Mouse (Mus musculus) olfactory bulb, adult 2 months (tissue): ENCODE results near the gene Ak1. TPM values are rescaled to one million over a fixed set of nuclear protein-coding genes. Genes with fewer than 3 reads are reported as not detected.

Experiments
- H3K27ac ChIP-seq: fragments of 200-500 bp; 2 replicates; pipeline ENCODE4 v1.5.1; 2012; ENCODE audit warnings: low read depth, low read length; ENCODE audit not compliant: insufficient read depth
- H3K4me1 ChIP-seq: fragments of 200-500 bp; 2 replicates; pipeline ENCODE4 v1.6.1; 2012; ENCODE audit warnings: low read length; ENCODE audit not compliant: control insufficient read depth, insufficient read depth
- H3K4me3 ChIP-seq: fragments of 200-500 bp; 2 replicates; pipeline ENCODE4 v1.5.1; 2012; ENCODE audit warnings: mild to moderate bottlenecking, low read depth, low read length, moderate library complexity; ENCODE audit not compliant: insufficient read depth
- CTCF ChIP-seq: fragments of 200-500 bp; IDR thresholded peaks from 2 replicates; pipeline ENCODE4 v1.5.1; 2012; ENCODE audit warnings: low read depth, mild to moderate bottlenecking, low read length, moderate library complexity; ENCODE audit not compliant: insufficient read depth
- POLR2A ChIP-seq: fragments of 200-500 bp; IDR thresholded peaks from 2 replicates; pipeline ENCODE4 v1.6.1; 2012; ENCODE audit warnings: mild to moderate bottlenecking, low read depth, low read length, moderate library complexity; ENCODE audit not compliant: insufficient read depth
- WGBS: fragments of 180-500 bp; shearing (Covaris S2); methylation state at CpG from one replicate; pipeline ENCODE4 v1.1.7; 2018; 5-methylcytosine and 5-hydroxymethylcytosine counted together
- polyA plus RNA-seq: library from polyadenylated mRNA; stranded (reverse); fragments of >200 nt; gene quantifications from 2 replicates; pipeline ENCODE4 v1.2.4, GENCODE M21; 2012; ENCODE audit warnings: low replicate concordance; ENCODE audit not compliant: missing spikeins, insufficient read depth, insufficient read length

The Ak1 gene
- polyA plus RNA-seq, 1 experiment: not detected

GRCm38 (mm10) chr2:32620682-32621516 lies 659 bp upstream of the Ak1 start:
- no peak overlapping the region for H3K27ac ChIP-seq
- WGBS: 66% methylated on average over 4 of the region's 4 CpGs

GRCm38 (mm10) chr2:32624111-32624748 lies 2.7 kb downstream of the Ak1 start:
- H3K4me1 ChIP-seq: peaks cover 52% of the 10 kb centered on the region
- no peak overlapping the region for H3K27ac ChIP-seq
- H3K4me3 ChIP-seq: no peak overlapping the region
- 91% methylated on average over 5 of the region's 5 CpGs for WGBS
- TF ChIP-seq CTCF (no peak), POLR2A (no peak)

More at GRCm38 (mm10) chr2:32620682-32621516, 659 bp upstream of the Ak1 start:
- TF ChIP-seq POLR2A (no peak), CTCF (no peak)
- Histone ChIP-seq H3K4me3 (no peak overlapping the region), H3K4me1 (peaks cover 22% of the 10 kb centered on the region)

GRCm38 (mm10) chr2:32625212-32625872 lies 3.8 kb downstream of the Ak1 start:
- H3K27ac ChIP-seq: peak overlapping the region; percentile 98
- H3K4me3 ChIP-seq: peak overlapping the region; percentile 63
- TF ChIP-seq POLR2A (peak; percentile 94), CTCF (0 out of 2 replicates have a peak, but pooled peaks have one; percentile 24)
- H3K4me1 ChIP-seq: peaks cover 59% of the 10 kb centered on the region
- WGBS: 3% methylated on average over 13 of the region's 13 CpGs

GRCm38 (mm10) chr2:32625873-32626694 lies 4.5 kb downstream of the Ak1 start:
- Histone ChIP-seq H3K4me1 (peaks cover 57% of the 10 kb centered on the region), H3K4me3 (peak overlapping the region; percentile 63), H3K27ac (peak overlapping the region; percentile 98)
- WGBS: 40% methylated on average over 5 of the region's 5 CpGs
- TF ChIP-seq POLR2A (no peak), CTCF (no peak)

GRCm38 (mm10) chr2:32627266-32628043 lies 5.9 kb downstream of the Ak1 start:
- H3K4me1 ChIP-seq: peaks cover 60% of the 10 kb centered on the region
- TF ChIP-seq POLR2A (no peak), CTCF (no peak)
- H3K4me3 ChIP-seq: peak overlapping the region; percentile 63
- 63% methylated on average over 20 of the region's 20 CpGs for WGBS
- H3K27ac ChIP-seq: peak overlapping the region; percentile 98

- TF ChIP-seq POLR2A: no peak
- TF ChIP-seq CTCF: no peak
- WGBS: 57% methylated on average over 4 of the region's 4 CpGs
- H3K4me1 ChIP-seq: peaks cover 61% of the 10 kb centered on the region
- H3K27ac ChIP-seq: peak overlapping the region; percentile 56
- H3K4me3 ChIP-seq: peak overlapping the region; percentile 63
These were observed 6.5 kb downstream of the Ak1 start for GRCm38 (mm10) chr2:32628044-32628550.

DNA sequence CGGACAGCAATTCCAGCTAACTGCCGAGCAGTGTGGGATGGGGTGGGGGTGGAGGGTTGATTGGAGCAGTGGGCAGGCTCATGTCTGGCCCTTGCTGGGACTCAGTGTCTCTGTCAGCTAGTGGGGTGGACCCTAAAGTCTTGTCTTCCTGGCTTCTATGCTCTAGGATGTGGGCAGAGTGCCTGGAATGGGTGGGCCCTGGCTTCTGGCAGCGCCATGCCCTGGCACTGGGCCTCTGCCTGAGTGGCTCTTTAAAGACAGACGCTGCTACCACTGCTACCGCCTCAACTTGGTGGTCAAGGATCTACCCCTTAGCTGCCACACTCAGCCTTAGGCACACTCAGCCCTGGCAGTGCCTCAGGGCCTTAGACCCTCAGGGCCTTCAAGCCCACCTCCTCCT lies 7.2 kb downstream of the Ak1 start:
- TF ChIP-seq POLR2A: no peak
- TF ChIP-seq CTCF: no peak
- Histone ChIP-seq H3K4me1 (peaks cover 68% of the 10 kb centered on the region), H3K27ac (peak overlapping the region; percentile 56), H3K4me3 (peak overlapping the region; percentile 63)
- WGBS: under 1% methylated on average over 5 of the region's 5 CpGs
